Mouse (Mus musculus): ENCODE data around the gene Robo1.

DNA sequence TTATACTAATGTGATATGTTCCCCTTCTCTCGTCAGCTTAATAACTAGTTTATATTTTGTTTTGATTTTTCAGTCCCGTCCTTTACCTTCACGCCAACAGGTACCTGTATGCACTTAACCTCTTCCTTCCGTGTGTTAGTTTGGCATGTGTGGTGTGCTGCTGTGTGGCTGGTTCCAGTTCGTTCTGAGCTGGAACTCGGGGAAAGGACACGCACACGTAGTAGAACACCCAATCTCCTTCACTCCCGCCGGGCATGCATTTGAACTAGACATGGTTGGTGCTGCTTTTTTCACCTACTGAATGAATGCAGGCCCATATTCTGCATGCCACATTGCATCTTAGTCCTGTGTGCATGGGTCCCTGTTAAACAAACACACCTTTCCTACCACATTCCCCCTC is 685.5 kb downstream of the Robo1 start:
- TF ChIP-seq CTCF (IDR thresholded peaks at IDR 0.05; ENCODE audit: low read depth, low read length) (no peak), GATA1 (IDR thresholded peaks at IDR 0.05; ENCODE audit: borderline replicate concordance, low read length) (no peak), TAL1 (conservative IDR thresholded peaks at IDR 0.05; ENCODE audit: low read depth, low read length) (no peak), GATA2 (IDR thresholded peaks at IDR 0.05; ENCODE audit: borderline replicate concordance, low read depth, low read length) (no peak)
